Mouse (Mus musculus) stomach, postnatal 0 days (tissue): ENCODE measurements around the gene Lin7b. TPM values are rescaled to one million over a fixed set of nuclear protein-coding genes. Genes with fewer than 3 reads are reported as not detected.

Source experiments
- ATAC-seq: fragments of 200-750 bp; cut with Nextera tagmentation; 2 replicates; pipeline ENCODE4 v1.8.0; 2017; ENCODE audit not compliant: low FRiP score, low TSS enrichment
- DNase-seq: peaks from one replicate; pipeline ENCODE4 v3.0.0-alpha.2; 2016; ENCODE audit warnings: low spot score
- H3K27ac ChIP-seq: fragments of 300-500 bp; sonication (generic); replicated peaks from 2 replicates; pipeline ENCODE4 v1.5.1; 2014; ENCODE audit warnings: mild to moderate bottlenecking, control low read depth
- H3K27me3 ChIP-seq: fragments of 300-500 bp; sonication (generic); 2 replicates; pipeline ENCODE4 v1.6.1; 2014; ENCODE audit warnings: low read length; ENCODE audit not compliant: control insufficient read depth, insufficient read depth
- H3K36me3 ChIP-seq: fragments of 300-500 bp; sonication (generic); 2 replicates; pipeline ENCODE4 v1.6.1; 2014; ENCODE audit warnings: low read length, mixed read lengths; ENCODE audit not compliant: control insufficient read depth, insufficient read depth
- H3K4me1 ChIP-seq: fragments of 300-500 bp; sonication (generic); replicated peaks from 2 replicates; pipeline ENCODE4 v1.6.1; 2014; ENCODE audit warnings: antibody characterized with exemption; ENCODE audit not compliant: control insufficient read depth, insufficient read depth
- H3K4me2 ChIP-seq: fragments of 300-500 bp; sonication (generic); replicated peaks from 2 replicates; pipeline ENCODE4 v1.6.1; 2014; ENCODE audit warnings: low read depth, mild to moderate bottlenecking, control low read depth, moderate library complexity
- H3K4me3 ChIP-seq: fragments of 300-500 bp; sonication (generic); 2 replicates; pipeline ENCODE4 v1.5.1; 2014; ENCODE audit warnings: low read depth, low read length, control low read depth
- H3K9ac ChIP-seq: fragments of 300-500 bp; sonication (generic); 2 replicates; pipeline ENCODE4 v1.6.1; 2014; ENCODE audit warnings: mild to moderate bottlenecking, low read length, control low read depth, mixed read lengths
- H3K9me3 ChIP-seq: fragments of 300-500 bp; sonication (generic); 2 replicates; pipeline ENCODE4 v1.6.1; 2016; ENCODE audit warnings: low read length; ENCODE audit not compliant: control insufficient read depth
- CTCF ChIP-seq: IDR thresholded peaks from 2 replicates; pipeline ENCODE4 v1.5.1; 2016; ENCODE audit warnings: antibody characterized with exemption, low read depth, mild to moderate bottlenecking, moderate library complexity
- EP300 ChIP-seq: optimal IDR thresholded peaks from 2 replicates; pipeline ENCODE3; 2016; ENCODE audit warnings: antibody characterized with exemption
- WGBS: fragments of 180-500 bp; shearing (Covaris S2); extraction: QIAGEN DNeasy Blood & Tissue Kit; methylation state at CpG from one replicate; pipeline ENCODE4 v1.1.7; 2014; 5-methylcytosine and 5-hydroxymethylcytosine counted together
- polyA plus RNA-seq: library from polyadenylated mRNA; unstranded; fragments of >200 nt; fragmentation: Nextera tagmentation; extraction: Ambion mirVana; gene quantifications from 2 replicates; pipeline ENCODE4 v1.2.1, GENCODE M21; 2015

Gene Lin7b
- polyA plus RNA-seq, 1 experiment from 2014 or later = 5.9 TPM

GRCm38 (mm10) chr7:45338161-45338911, 32.0 kb downstream of the Lin7b start:
- no peak overlapping the region for H3K9ac ChIP-seq
- H3K4me1 ChIP-seq = peaks cover 22% of the 10 kb centered on the region; the same call in 1 of the 2 replicates
- H3K4me3 ChIP-seq = no peak overlapping the region
- ATAC-seq (0 out of 2 replicates have a peak, but pooled peaks have one; percentile 9), DNase-seq (peak; percentile 89)
- H3K27me3 ChIP-seq = no peaks in the 10 kb centered on the region
- TF ChIP-seq EP300 (no peak), CTCF (no peak)
- peak overlapping the region; percentile 61 for H3K27ac ChIP-seq
- no peaks in the 10 kb centered on the region for H3K9me3 ChIP-seq
- H3K36me3 ChIP-seq = no peaks in the 10 kb centered on the region
- H3K4me2 ChIP-seq = peak overlapping the region; percentile 72
- 4% methylated on average over 14 of the region's 14 CpGs for whole genome bisulfite sequencing

- H3K4me2 ChIP-seq = 0 out of 2 replicates have a peak overlapping the region, but pooled peaks have one; percentile 72
- DNase-seq (no peak), ATAC-seq (no peak)
- H3K27ac ChIP-seq = no peak overlapping the region
- H3K9ac ChIP-seq = no peak overlapping the region
- H3K36me3 ChIP-seq = no peaks in the 10 kb centered on the region
- H3K27me3 ChIP-seq = no peaks in the 10 kb centered on the region
- WGBS = 12% methylated on average over 4 of the region's 4 CpGs
- H3K4me1 ChIP-seq = peaks cover 22% of the 10 kb centered on the region
- H3K9me3 ChIP-seq = no peaks in the 10 kb centered on the region
- no peak overlapping the region for H3K4me3 ChIP-seq
- no peak for TF ChIP-seq CTCF
- no peak for TF ChIP-seq EP300
These were observed 32.9 kb downstream of the Lin7b start for GRCm38 (mm10) chr7:45337469-45337868.

- DNase-seq = no peak
- H3K36me3 ChIP-seq = no peaks in the 10 kb centered on the region
- TF ChIP-seq CTCF = no peak
- no peak for TF ChIP-seq EP300
- no peak overlapping the region for H3K4me3 ChIP-seq
- no peak overlapping the region for H3K9ac ChIP-seq
- 97% methylated on average over 4 of the region's 4 CpGs for WGBS
- H3K27ac ChIP-seq = no peak overlapping the region
- ATAC-seq = no peak
- peaks cover 25% of the 10 kb centered on the region for H3K4me1 ChIP-seq
- H3K27me3 ChIP-seq = no peaks in the 10 kb centered on the region
- no peaks in the 10 kb centered on the region for H3K9me3 ChIP-seq
- H3K4me2 ChIP-seq = no peak overlapping the region
These were observed 34.1 kb downstream of the Lin7b start for GRCm38 (mm10) chr7:45336319-45336718.

- Histone ChIP-seq H3K4me2 (peak within 1 kb of the TSS; percentile 84), H3K36me3 (no peaks in the 10 kb centered on the region), H3K27me3 (no peaks in the 10 kb centered on the region), H3K4me1 (peaks cover 17% of the 10 kb centered on the region), H3K9me3 (no peaks in the 10 kb centered on the region), H3K4me3 (peak within 1 kb of the TSS; percentile 71; the same call in 1 of the 2 replicates), H3K27ac (peak within 1 kb of the TSS; percentile 35; the same call in 1 of the 2 replicates), H3K9ac (no peak within 1 kb of the TSS; the same call in 1 of the 2 replicates)
- no peak for TF ChIP-seq CTCF
- TF ChIP-seq EP300 = no peak
- no peak for DNase-seq
- no peak for ATAC-seq
- WGBS = 25% methylated on average over 5 of the region's 5 CpGs
These were observed 35.3 kb downstream of the Lin7b start, which contains the start of gene Hrc for GRCm38 (mm10) chr7:45335056-45335455. Gene Hrc, plus strand, starts transcription at chr7:45335290.

GRCm38 (mm10) chr7:45334605-45335004, 35.8 kb downstream of the Lin7b start:
- H3K9me3 ChIP-seq = no peaks in the 10 kb centered on the region
- no peak overlapping the region for H3K27ac ChIP-seq
- DNase-seq = no peak
- no peak overlapping the region; the same call in 1 of the 2 replicates for H3K9ac ChIP-seq
- WGBS = 19% methylated on average over 3 of the region's 3 CpGs
- TF ChIP-seq EP300 (no peak), CTCF (no peak)
- H3K4me1 ChIP-seq = peaks cover 17% of the 10 kb centered on the region
- H3K27me3 ChIP-seq = no peaks in the 10 kb centered on the region
- no peak overlapping the region for H3K4me2 ChIP-seq
- H3K4me3 ChIP-seq = no peak overlapping the region
- no peak for ATAC-seq
- no peaks in the 10 kb centered on the region for H3K36me3 ChIP-seq

GRCm38 (mm10) chr7:45333431-45333982, 36.9 kb downstream of the Lin7b start, which contains the start of gene Trpm4:
Gene Trpm4, minus strand, starts transcription at chr7:45333780.
- DNase-seq (peak; percentile 97), ATAC-seq (peak; percentile 82)
- WGBS = under 1% methylated on average over 38 of the region's 38 CpGs
- Histone ChIP-seq H3K4me1 (peaks cover 11% of the 10 kb centered on the region), H3K4me3 (peak within 1 kb of the TSS; percentile 71), H3K9me3 (no peaks in the 10 kb centered on the region), H3K4me2 (peak within 1 kb of the TSS; percentile 84), H3K27ac (peak within 1 kb of the TSS; percentile 91), H3K9ac (peak within 1 kb of the TSS; percentile 77), H3K27me3 (no peaks in the 10 kb centered on the region), H3K36me3 (no peaks in the 10 kb centered on the region)
- TF ChIP-seq EP300 = no peak
- TF ChIP-seq CTCF = no peak
